Mouse (Mus musculus) liver, embryonic 14.5 days (tissue): ENCODE measurements around the gene Slc47a2.

Experiments used
- CTCF ChIP-seq: IDR thresholded peaks from 2 replicates; pipeline ENCODE4 v1.5.1; 2016; ENCODE audit warnings: antibody characterized with exemption, low read depth, control low read depth
- EP300 ChIP-seq: IDR thresholded peaks from 2 replicates; pipeline ENCODE4 v1.6.1; 2016; ENCODE audit warnings: antibody characterized with exemption, low read depth

GRCm38 (mm10) chr11:61352138-61352651, 9.5 kb upstream of the Slc47a2 start:
- TF ChIP-seq EP300 (no peak), CTCF (no peak)
